ENCODE assay signal across 20 mouse cellular contexts in the genomic region with DNA sequence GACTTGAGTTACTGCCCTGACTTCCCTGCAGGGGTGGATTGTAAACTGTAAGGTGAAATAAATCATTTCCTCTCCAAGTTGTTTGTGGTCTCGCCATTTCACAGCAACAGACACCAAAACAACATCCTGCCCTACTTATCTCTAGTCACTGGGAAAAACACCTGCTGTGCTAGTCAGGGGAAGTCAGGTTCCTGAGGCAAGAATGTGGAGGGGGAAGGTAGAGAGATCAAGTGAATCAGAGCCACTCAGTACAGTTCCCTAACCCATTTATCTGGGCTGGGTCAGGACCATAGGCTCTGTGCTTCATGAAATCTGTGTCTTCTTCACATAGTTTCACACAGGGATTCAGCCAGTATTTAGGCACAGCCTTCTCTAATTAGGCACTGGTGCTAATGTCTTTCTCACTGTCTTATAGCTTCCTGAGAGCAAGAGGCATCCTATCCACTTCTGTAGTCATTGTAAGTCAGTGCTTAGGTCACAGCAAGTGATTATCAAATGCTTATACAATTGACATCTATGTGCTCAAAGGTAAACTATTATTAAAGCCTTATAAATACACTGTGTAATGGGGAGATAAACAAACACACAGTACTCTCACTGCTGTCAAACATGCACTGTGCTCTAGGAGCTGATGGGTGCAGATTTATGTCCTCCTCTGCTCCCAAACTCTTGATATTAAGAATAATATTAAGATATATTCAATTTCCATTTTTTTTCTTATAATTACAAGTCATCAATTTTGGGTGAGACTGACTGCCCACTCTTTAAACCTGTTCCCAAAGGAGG.
DNase-seq lines count a peak whose midpoint lies in the region; ATAC-seq and TF ChIP-seq lines count a peak whose summit lies in the region.
"Had no signal": no experiment of that assay in that cellular context is flagged by ENCODE, and none has a peak within 500 bp of the region (broad histone marks: within the 10 kb centered on the region; RNA-seq: fewer than 3 reads in every experiment).

No protein-coding gene starts in this region.

- peaks cover 8% of the 10 kb centered on the region; the same call in 1 of the 2 replicates for H3K4me1 ChIP-seq in hindbrain, embryonic 12.5 days
- H3K4me1 ChIP-seq in hindbrain, embryonic 10.5 days (replicated peaks), result no peaks in the 10 kb centered on the region
- H3K4me1 ChIP-seq in thymus, adult 2 months (replicated peaks; ENCODE audit: control insufficient read depth, insufficient read depth, low read length), result peaks cover 4% of the 10 kb centered on the region; the same call in 1 of the 2 replicates
- peaks cover 4% of the 10 kb centered on the region for H3K4me1 ChIP-seq in limb, embryonic 10.5 days

- TF ChIP-seq CTCF in thymus, adult 2 months (IDR thresholded peaks at IDR 0.05; ENCODE audit: borderline replicate concordance, control insufficient read depth, extremely low read depth, insufficient read depth, low read length, poor library complexity), result no peak

- no peak overlapping the region for H3K9ac ChIP-seq in hindbrain, embryonic 12.5 days
- H3K9ac ChIP-seq: limb, embryonic 13.5 days; liver, embryonic 14.5 days had no signal

- H3K36me3 ChIP-seq in hindbrain, embryonic 12.5 days, result no peaks in the 10 kb centered on the region
- H3K36me3 ChIP-seq in hindbrain, embryonic 10.5 days, result no peaks in the 10 kb centered on the region
- H3K36me3 ChIP-seq in thymus, adult 2 months (ENCODE audit: control insufficient read depth, insufficient read depth, low read length), result no peaks in the 10 kb centered on the region
- H3K36me3 ChIP-seq in limb, embryonic 10.5 days, result no peaks in the 10 kb centered on the region
- H3K36me3 ChIP-seq: limb, embryonic 13.5 days had no signal

- peak overlapping the region; percentile 23; the same call in 1 of the 2 replicates for H3K27ac ChIP-seq in hindbrain, embryonic 12.5 days
- H3K27ac ChIP-seq in hindbrain, embryonic 10.5 days, result no peak overlapping the region
- H3K27ac ChIP-seq in thymus, adult 2 months (ENCODE audit: control insufficient read depth, insufficient read depth, low read length), result no peak overlapping the region
- no peak overlapping the region for H3K27ac ChIP-seq in limb, embryonic 10.5 days
- H3K27ac ChIP-seq: gastrocnemius, adult 2 months; left cerebral cortex, adult 2 months; limb, embryonic 13.5 days; liver, embryonic 14.5 days had no signal

- peak; percentile 68 for ATAC-seq in hindbrain, embryonic 12.5 days (ENCODE audit: low FRiP score)

- H3K27me3 ChIP-seq in hindbrain, embryonic 12.5 days, result no peaks in the 10 kb centered on the region
- no peaks in the 10 kb centered on the region for H3K27me3 ChIP-seq in hindbrain, embryonic 10.5 days (ENCODE audit: insufficient read depth, poor library complexity, severe bottlenecking)
- H3K27me3 ChIP-seq in thymus, adult 2 months (ENCODE audit: control insufficient read depth, insufficient read depth, low read length), result no peaks in the 10 kb centered on the region
- H3K27me3 ChIP-seq in limb, embryonic 10.5 days (ENCODE audit: low read depth, poor library complexity, severe bottlenecking), result no peaks in the 10 kb centered on the region
- H3K27me3 ChIP-seq: limb, embryonic 13.5 days had no signal

- DNase-seq in hindbrain, embryonic 10.5 days (ENCODE audit: low spot score), result no peak
- DNase-seq in ES-CJ7 (ENCODE audit: low read depth, low spot score), result peak; percentile 9
- peak; percentile 30 for DNase-seq in ZHBTc4 (ENCODE audit: low read depth, low spot score)
- DNase-seq in thymus, adult 2 months, result peak; percentile 24
- DNase-seq in embryo, embryonic 9.5 days (ENCODE audit: extremely low spot score), result no peak
- no peak for DNase-seq in kidney, adult 9 months
- no peak for DNase-seq in limb, embryonic 10.5 days (ENCODE audit: low spot score)
- DNase-seq: adrenal gland, adult 2 months; cerebellum, adult 11 months; cerebellum, postnatal 14 days; gastrocnemius, adult 2 months; heart, postnatal 4 days; kidney, adult 18-20 months; kidney, postnatal 14 days; lung, postnatal 10 days had no signal

- H3K9me3 ChIP-seq in hindbrain, embryonic 12.5 days (replicated peaks), result no peaks in the 10 kb centered on the region
- no peaks in the 10 kb centered on the region for H3K9me3 ChIP-seq in hindbrain, embryonic 10.5 days
- H3K9me3 ChIP-seq in limb, embryonic 10.5 days (replicated peaks), result no peaks in the 10 kb centered on the region
- H3K9me3 ChIP-seq: limb, embryonic 13.5 days had no signal

- no peak for TF ChIP-seq POLR2A in thymus, adult 2 months (IDR thresholded peaks at IDR 0.05; ENCODE audit: control insufficient read depth, extremely low read depth, insufficient read depth, low read length, poor library complexity)

- H3K4me3 ChIP-seq in hindbrain, embryonic 12.5 days, result no peak overlapping the region
- no peak overlapping the region for H3K4me3 ChIP-seq in hindbrain, embryonic 10.5 days
- no peak overlapping the region for H3K4me3 ChIP-seq in thymus, adult 2 months (ENCODE audit: control insufficient read depth, insufficient read depth, low read length)
- H3K4me3 ChIP-seq in limb, embryonic 10.5 days, result no peak overlapping the region
- H3K4me3 ChIP-seq: gastrocnemius, adult 2 months; left cerebral cortex, adult 2 months; limb, embryonic 13.5 days; myocyte had no signal

- 58% methylated on average over 1 of the region's 1 CpGs for WGBS in hindbrain, embryonic 12.5 days
- 55% methylated on average over 1 of the region's 1 CpGs for WGBS in hindbrain, embryonic 10.5 days
- 3% methylated on average over 1 of the region's 1 CpGs for WGBS in thymus, adult 2 months
- WGBS in limb, embryonic 10.5 days, result 23% methylated on average over 1 of the region's 1 CpGs

- no peak overlapping the region for H3K4me2 ChIP-seq in hindbrain, embryonic 12.5 days (replicated peaks)
- H3K4me2 ChIP-seq: limb, embryonic 13.5 days had no signal

Comparison
In these comparisons a context has a peak if more than half of its experiments do, and no peak if none do; other contexts are left out.
1. DNase-seq: peak in ES-CJ7 (single experiment), ZHBTc4 (single experiment) and thymus, adult 2 months (single experiment); none in hindbrain, embryonic 10.5 days (single experiment), embryo, embryonic 9.5 days (single experiment), kidney, adult 9 months (single experiment) and limb, embryonic 10.5 days (single experiment).